Mouse (Mus musculus) CD4-positive naive resting alpha-beta T cell, adult 76 days (primary cell): ENCODE results near the gene Irf6. TPM values are rescaled to one million over a fixed set of nuclear protein-coding genes. Genes with fewer than 3 reads are reported as not detected.

ENCODE experiments used
- total RNA-seq: library from RNA; stranded (reverse); gene quantifications from one replicate; pipeline ENCODE4 v1.2.4, GENCODE M21; 2023

Gene Irf6
- 10.1 TPM for total RNA-seq

DNA sequence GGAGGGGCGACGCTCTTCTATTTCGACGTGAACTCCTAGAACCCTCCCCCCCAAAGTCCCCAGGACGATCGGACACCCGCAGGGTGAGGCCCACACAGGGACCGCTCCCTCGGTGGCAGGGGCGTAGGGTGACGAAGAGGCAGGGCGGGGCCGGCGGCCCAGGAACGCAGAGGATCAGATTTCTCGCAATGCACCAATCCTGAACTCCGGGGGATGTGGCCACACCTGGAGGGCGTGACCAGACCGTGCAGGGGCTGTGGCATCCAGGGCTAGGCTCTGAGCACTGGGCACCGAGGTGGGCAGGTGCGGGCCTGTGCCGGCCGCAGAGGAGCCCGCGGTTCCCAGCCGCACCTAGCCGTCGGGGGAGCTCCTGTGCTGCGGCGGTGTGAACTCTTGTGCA, at the start of gene Irf6:
Gene Irf6, plus strand, starts transcription at position 240 of the 400 bp plus-strand sequence.

DNA sequence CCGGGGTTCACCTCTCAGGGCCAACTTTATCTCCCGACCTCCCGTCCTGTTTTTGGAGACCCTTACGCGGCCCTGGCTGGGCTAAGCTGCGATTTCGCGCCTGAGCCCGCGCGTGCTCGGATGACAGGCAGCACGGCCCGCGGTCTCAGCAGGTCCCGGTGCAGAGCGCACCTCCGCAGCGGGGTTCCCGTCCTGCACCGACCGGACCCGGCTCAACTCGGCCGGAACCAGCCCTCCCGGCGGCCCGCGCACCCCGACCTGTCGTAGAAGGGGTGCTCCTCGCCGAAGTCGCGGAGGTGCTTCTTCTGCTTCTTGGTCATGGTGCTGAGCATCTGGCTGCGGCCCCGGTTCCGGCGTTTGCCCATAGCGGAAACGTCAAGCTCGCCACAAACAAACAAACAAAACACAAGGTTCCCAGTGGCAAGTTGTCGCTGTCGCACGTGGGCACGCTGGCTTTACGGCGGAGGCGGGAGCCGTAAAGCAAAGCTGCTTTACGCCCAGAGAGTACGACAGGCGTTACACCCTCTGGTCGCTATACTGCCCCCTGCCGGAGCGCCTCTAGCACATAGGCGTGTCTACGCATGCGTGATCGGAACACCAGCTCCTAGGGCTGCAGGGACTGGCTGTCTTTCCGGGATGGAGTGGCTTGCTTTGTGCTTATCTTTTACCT, 23.0 kb upstream of the Irf6 start, which contains the start of gene Diexf:
Gene Diexf, minus strand, starts transcription at position 487 of the 670 bp plus-strand sequence.

DNA sequence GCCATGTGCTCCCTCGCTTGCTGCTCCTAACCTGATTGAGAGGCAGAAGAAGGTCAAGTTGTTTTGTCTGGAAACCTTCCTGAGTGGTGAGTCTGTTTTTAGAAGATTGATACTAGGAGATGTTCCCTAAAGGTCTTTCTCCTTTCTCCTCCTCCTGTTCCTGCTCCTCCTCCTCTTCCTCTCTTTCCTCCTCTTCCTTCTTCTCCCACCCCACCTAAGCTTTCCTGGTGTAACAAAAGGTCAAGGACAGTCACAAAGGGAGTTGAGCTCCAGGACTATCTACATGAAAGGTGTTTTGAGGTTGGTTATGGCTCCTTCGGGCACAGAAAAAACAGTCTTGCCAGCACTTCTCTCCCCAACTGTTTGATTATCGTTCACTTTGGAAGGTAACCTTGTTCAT, 14.8 kb downstream of the Irf6 start, which contains the start of gene A130010J15Rik:
Gene A130010J15Rik, plus strand, starts transcription at position 301 of the 400 bp plus-strand sequence.

DNA sequence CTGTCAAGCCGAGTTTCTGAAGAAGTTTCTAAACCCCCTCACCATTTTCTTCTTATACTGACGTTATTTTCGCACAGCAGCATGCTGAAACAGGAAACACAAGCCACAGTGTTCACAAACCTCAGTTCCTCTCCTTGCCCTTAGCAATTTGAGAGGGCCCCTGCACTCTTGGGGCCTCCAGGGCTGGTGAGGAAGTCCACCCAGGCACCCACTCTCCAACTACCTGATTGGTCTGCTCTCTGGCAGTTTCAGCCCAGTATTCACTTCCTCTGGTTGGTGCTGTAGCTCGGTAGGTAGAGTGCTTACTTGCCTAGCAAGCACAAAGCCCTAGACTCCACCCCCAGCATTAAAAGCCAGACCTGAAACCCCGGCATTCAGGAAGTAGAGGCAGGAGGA, 48.5 kb downstream of the Irf6 start, which contains the start of gene Traf3ip3:
Gene Traf3ip3, minus strand, starts transcription at position 321 of the 396 bp plus-strand sequence.

DNA sequence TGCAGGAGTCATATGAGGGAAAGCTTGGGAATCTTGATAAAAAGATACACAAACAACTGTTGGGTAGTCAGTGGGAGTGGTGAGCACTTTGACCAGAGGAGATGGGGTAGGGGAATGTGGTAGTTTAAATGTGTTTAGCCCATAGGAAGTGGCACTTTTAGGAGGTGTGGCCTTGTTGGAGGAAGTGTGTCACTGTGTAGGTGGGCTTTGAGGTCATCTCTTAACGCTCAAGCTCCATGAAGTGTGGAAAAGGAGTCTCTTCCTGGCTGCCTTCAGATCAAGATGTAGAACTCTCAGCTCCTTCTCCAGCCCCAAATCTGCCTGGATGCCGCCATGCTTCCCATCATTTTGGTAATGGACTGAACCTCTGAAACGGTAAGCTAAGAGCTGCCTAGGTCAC, 54.6 kb downstream of the Irf6 start, which contains the start of gene Lamb3:
Gene Lamb3, plus strand, starts transcription at position 197 of the 400 bp plus-strand sequence.

Other genes with a start within 250 kb of the Irf6 start
- gene Syt14, start 117.3 kb upstream of the Irf6 start, total RNA-seq, result 1.1 TPM
- 58.0 TPM for gene Diexf, start 22.8 kb upstream of the Irf6 start, total RNA-seq
- gene A130010J15Rik, start 14.9 kb downstream of the Irf6 start, total RNA-seq, result 4.0 TPM
- 491 TPM for gene Traf3ip3, start 48.6 kb downstream of the Irf6 start, total RNA-seq
- gene Lamb3, start 54.6 kb downstream of the Irf6 start, total RNA-seq, result 14.3 TPM
- 35.5 TPM for gene Hsd11b1, start 111.0 kb downstream of the Irf6 start, total RNA-seq
- 1.1 TPM for gene G0s2, start 120.1 kb downstream of the Irf6 start, total RNA-seq
- not detected for gene Camk1g, start 217.2 kb downstream of the Irf6 start, total RNA-seq